ENCODE assay signal across 7 mouse cellular contexts in genomic region chr3:88140903-88141430, GRCm38 (mm10). TPM values are rescaled to one million over a fixed set of nuclear protein-coding genes. Genes with fewer than 3 reads are reported as not detected.
DNase-seq lines count a peak whose midpoint lies in the region; ATAC-seq and TF ChIP-seq lines count a peak whose summit lies in the region.

No protein-coding gene starts in this region.

- no peak for ATAC-seq in embryonic facial prominence, embryonic 13.5 days (ENCODE audit: insufficient number of reproducible peaks, insufficient read depth, low FRiP score, low TSS enrichment, low read depth)

- no peak for DNase-seq in left cerebral cortex, adult 2 months (ENCODE audit: extremely low spot score in 1 of 2, low spot score in 2 of 2)
- no peak for DNase-seq in left cerebral cortex, postnatal 36 days (ENCODE audit: low spot score in 2 of 2)
- no peak for DNase-seq in limb, embryonic 10.5 days (ENCODE audit: low spot score)
- DNase-seq in left cerebral cortex, adult 11 months (ENCODE audit: low spot score) = no peak
- no peak for DNase-seq in right cerebral cortex, adult 2 months (ENCODE audit: low spot score in 2 of 2)

- WGBS in embryonic facial prominence, embryonic 13.5 days = 27% methylated on average over 6 of the region's 6 CpGs
- WGBS in limb, embryonic 10.5 days = 31% methylated on average over 6 of the region's 6 CpGs
- 21% methylated on average over 6 of the region's 6 CpGs for WGBS in small intestine, adult 2 months

- no peak for TF ChIP-seq POLR2A in small intestine, adult 2 months (IDR thresholded peaks at IDR 0.05; ENCODE audit: low read depth, low read length)

- peaks cover 68% of the 10 kb centered on the region for H3K4me1 ChIP-seq in embryonic facial prominence, embryonic 13.5 days
- peaks cover 82% of the 10 kb centered on the region for H3K4me1 ChIP-seq in limb, embryonic 10.5 days
- H3K4me1 ChIP-seq in small intestine, adult 2 months (ENCODE audit: control insufficient read depth, insufficient read depth, insufficient read length, low read length) = peaks cover 46% of the 10 kb centered on the region

- H3K9me3 ChIP-seq in embryonic facial prominence, embryonic 13.5 days = no peaks in the 10 kb centered on the region
- no peaks in the 10 kb centered on the region for H3K9me3 ChIP-seq in limb, embryonic 10.5 days (replicated peaks)

- intact Hi-C loops in left cerebral cortex, adult 2 months (cut with DNase I) = no loop called here
- intact Hi-C loops in left cerebral cortex, postnatal 36 days (cut with DNase I) = loop anchor here (5.0 kb wide), 1 partner anchor 36 kb away; no protein-coding TSS in a partner anchor

- H3K27me3 ChIP-seq in embryonic facial prominence, embryonic 13.5 days = no peaks in the 10 kb centered on the region
- 0 out of 2 replicates have a peak, but pooled peaks cover 3% of the 10 kb centered on the region for H3K27me3 ChIP-seq in limb, embryonic 10.5 days (ENCODE audit: low read depth, poor library complexity, severe bottlenecking)
- no peaks in the 10 kb centered on the region for H3K27me3 ChIP-seq in small intestine, adult 2 months (ENCODE audit: control insufficient read depth, insufficient read depth, low read length)

- H3K36me3 ChIP-seq in embryonic facial prominence, embryonic 13.5 days = 0 out of 2 replicates have a peak, but pooled peaks cover 2% of the 10 kb centered on the region
- H3K36me3 ChIP-seq in limb, embryonic 10.5 days = 0 out of 2 replicates have a peak, but pooled peaks cover 3% of the 10 kb centered on the region
- H3K36me3 ChIP-seq in small intestine, adult 2 months (ENCODE audit: control insufficient read depth, insufficient read depth, low read length) = no peaks in the 10 kb centered on the region

- H3K27ac ChIP-seq in left cerebral cortex, adult 2 months = peak overlapping the region; percentile 99
- peak overlapping the region; percentile 99 for H3K27ac ChIP-seq in embryonic facial prominence, embryonic 13.5 days
- peak overlapping the region; percentile 94 for H3K27ac ChIP-seq in limb, embryonic 10.5 days
- peak overlapping the region; percentile 96 for H3K27ac ChIP-seq in small intestine, adult 2 months (ENCODE audit: insufficient read depth, low read depth, low read length)

- no peak for TF ChIP-seq CTCF in left cerebral cortex, adult 2 months (IDR thresholded peaks at IDR 0.05)
- no peak for TF ChIP-seq CTCF in small intestine, adult 2 months (IDR thresholded peaks at IDR 0.05; ENCODE audit: extremely low read depth, insufficient read length, insufficient replicate concordance, low read depth, low read length)

- peak overlapping the region; percentile 92 for H3K9ac ChIP-seq in embryonic facial prominence, embryonic 13.5 days

- peak overlapping the region; percentile 94 for H3K4me2 ChIP-seq in embryonic facial prominence, embryonic 13.5 days

- no peak overlapping the region for H3K4me3 ChIP-seq in left cerebral cortex, adult 2 months
- peak overlapping the region; percentile 98 for H3K4me3 ChIP-seq in embryonic facial prominence, embryonic 13.5 days
- peak overlapping the region; percentile 94 for H3K4me3 ChIP-seq in limb, embryonic 10.5 days
- H3K4me3 ChIP-seq in small intestine, adult 2 months (ENCODE audit: low read depth, low read length) = peak overlapping the region; percentile 27

RNA-seq across cellular contexts. Expression of gene Mef2d, which starts 1.2 kb away (rescaled TPM):
- 100 to 1,000 TPM; 223 to 225 TPM for total RNA-seq in left cerebral cortex, adult 2 months (2021)
- total RNA-seq in left cerebral cortex, postnatal 36 days (2021) = 100 to 1,000 TPM; 203 to 231 TPM
- polyA plus RNA-seq in embryonic facial prominence, embryonic 13.5 days (2015; fragmentation: Nextera tagmentation; extraction: Ambion mirVana) = 18.1 and 18.2 TPM in 2 replicates
- 12.3 and 14.0 TPM in 2 replicates for polyA plus RNA-seq in limb, embryonic 10.5 days (2016; fragmentation: Nextera tagmentation; extraction: Ambion mirVana)
- 61.9 and 89.7 TPM in 2 replicates for polyA plus RNA-seq in small intestine, adult 2 months (2012; rRNA removed)

RNA-seq across cellular contexts. Expression of gene Iqgap3, which starts 59.2 kb away (rescaled TPM):
- total RNA-seq in left cerebral cortex, adult 2 months (2021) = under 1 TPM; 0.21 to 0.41 TPM
- total RNA-seq in left cerebral cortex, postnatal 36 days (2021) = 1 to 10 TPM in 1 of 2 experiments, under 1 TPM in 1; 0.23 to 1.1 TPM
- polyA plus RNA-seq in embryonic facial prominence, embryonic 13.5 days (2015; fragmentation: Nextera tagmentation; extraction: Ambion mirVana) = 20.1 and 22.8 TPM in 2 replicates
- 23.1 and 26.7 TPM in 2 replicates for polyA plus RNA-seq in limb, embryonic 10.5 days (2016; fragmentation: Nextera tagmentation; extraction: Ambion mirVana)
- 7.1 and 14.6 TPM in 2 replicates for polyA plus RNA-seq in small intestine, adult 2 months (2012; rRNA removed)
